Mouse (Mus musculus): ENCODE data around the gene Mup22. TPM values are rescaled to one million over a fixed set of nuclear protein-coding genes. Genes with fewer than 3 reads are reported as not detected.
"Not testable (repeated sequence)": the region's sequence is repeated elsewhere in the genome, so short reads cannot be mapped to it uniquely, and the experiment has no call there.

The Mup22 gene
- polyA plus RNA-seq (2015; fragmentation: Nextera tagmentation; extraction: Ambion mirVana) = not detected in 2 replicates

DNA sequence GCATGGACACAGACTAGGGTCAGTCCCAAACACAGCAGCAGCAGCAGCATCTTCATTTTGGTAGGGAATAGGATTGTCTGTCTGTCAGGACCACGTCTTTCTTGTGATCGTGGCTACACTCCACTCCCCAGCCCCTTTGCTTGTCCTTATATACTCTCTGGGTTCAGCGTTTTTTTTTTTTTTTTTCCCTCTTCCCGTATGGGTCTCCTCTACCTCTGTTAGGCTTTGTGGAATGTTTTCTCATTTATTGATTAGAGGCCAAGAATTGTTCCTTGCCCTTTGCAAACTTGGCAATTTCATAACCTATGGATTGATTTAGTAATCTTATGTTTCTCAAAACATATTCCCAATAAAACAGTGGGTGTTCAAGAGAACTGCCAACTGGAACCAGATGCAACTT lies at the start of gene Mup22:
Gene Mup22, minus strand, starts transcription at position 101 of the 400 bp plus-strand sequence.
- H3K4me1 ChIP-seq (replicated peaks); H3K4me3 ChIP-seq (replicated peaks); H3K9ac ChIP-seq (replicated peaks); ATAC-seq; H3K36me3 ChIP-seq; H3K4me2 ChIP-seq (replicated peaks); H3K27me3 ChIP-seq; H3K9me3 ChIP-seq; H3K27ac ChIP-seq: not testable (repeated sequence)
- WGBS = 79% methylated on average over 2 of the region's 4 CpGs

DNA sequence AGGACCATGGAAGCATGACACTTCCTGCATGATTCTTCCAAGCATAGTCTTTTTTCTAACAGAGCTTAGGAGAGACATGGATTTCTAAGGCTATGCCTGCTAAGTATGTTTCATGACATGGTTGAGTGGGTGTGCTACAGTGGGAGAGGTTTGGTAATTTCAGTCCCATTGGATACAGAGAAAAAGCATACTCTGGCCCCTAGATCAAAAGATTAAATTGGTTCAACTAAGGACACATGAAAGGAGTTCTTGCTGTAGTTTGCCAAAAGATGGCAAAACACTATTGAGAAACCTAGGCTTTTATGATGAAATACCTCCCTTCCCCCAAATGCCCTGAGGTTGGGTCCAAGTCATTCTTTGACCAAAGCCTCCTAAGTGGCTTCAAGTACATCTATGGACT lies 19.6 kb upstream of the Mup22 start:
- H3K9me3 ChIP-seq; H3K9ac ChIP-seq (replicated peaks); ATAC-seq: not testable (repeated sequence)

More for the DNA sequence above, 19.6 kb upstream of the Mup22 start:
- not testable (repeated sequence) for H3K4me3 ChIP-seq (replicated peaks); H3K4me1 ChIP-seq (replicated peaks); H3K27me3 ChIP-seq; H3K4me2 ChIP-seq (replicated peaks); H3K27ac ChIP-seq; H3K36me3 ChIP-seq

Other genes with a start within 250 kb of the Mup22 start
- not detected in 2 replicates for gene Mup10, start 239.3 kb downstream of the Mup22 start, polyA plus RNA-seq (2015; fragmentation: Nextera tagmentation; extraction: Ambion mirVana)
- gene Mup11, start 159.1 kb downstream of the Mup22 start, polyA plus RNA-seq (2015; fragmentation: Nextera tagmentation; extraction: Ambion mirVana) = not detected in 2 replicates
- not detected in 2 replicates for gene Mup12, start 80.1 kb downstream of the Mup22 start, polyA plus RNA-seq (2015; fragmentation: Nextera tagmentation; extraction: Ambion mirVana)

Data from midbrain, embryonic 13.5 days (tissue).